Mouse (Mus musculus): ENCODE results near the gene Disc1. TPM values are rescaled to one million over a fixed set of nuclear protein-coding genes. Genes with fewer than 3 reads are reported as not detected.

The Disc1 gene
- total and polyA plus RNA-seq, 3 experiments = not detected

GRCm38 (mm10) chr8:125292933-125293591 lies 239.1 kb downstream of the Disc1 start:
- Histone ChIP-seq H3K9me3 (replicated peaks; ENCODE audit: low read length) (no peaks in the 10 kb centered on the region), H3K27me3 (replicated peaks) (no peaks in the 10 kb centered on the region), H3K4me3 (replicated peaks in 1 of 3; ENCODE audit: low read depth in 2 of 3, low read length in 2 of 3, poor library complexity in 1 of 3) (no peak overlapping the region), H3K9ac (ENCODE audit: insufficient read depth, low read depth) (no peak overlapping the region), H3K27ac (ENCODE audit: insufficient read depth, low read depth) (no peak overlapping the region), H3K4me2 (ENCODE audit: insufficient read depth, low read depth, poor library complexity, severe bottlenecking) (no peak overlapping the region), H3K79me2 (replicated peaks; ENCODE audit: control insufficient read depth, extremely low read depth, insufficient read depth, poor library complexity, severe bottlenecking) (no peaks in the 10 kb centered on the region), H3K4me1 (ENCODE audit: control insufficient read depth in 1 of 2, insufficient read depth in 2 of 2) (peaks cover 0 to 6% of the 10 kb centered on the region in 2 experiments; a peak in 1 of 4 replicates), H3K36me3 (replicated peaks in 1 of 2; ENCODE audit: control insufficient read depth in 1 of 2, insufficient read depth in 1 of 2, low read length in 1 of 2) (no peaks in the 10 kb centered on the region)
- TF ChIP-seq MYC (IDR thresholded peaks at IDR 0.05; ENCODE audit: low read depth, low read length) (no peak), TBP (conservative IDR thresholded peaks at IDR 0.05; ENCODE audit: low read depth, low read length) (no peak)
- dilution Hi-C loops (cut with MboI; ENCODE audit: extremely low pct_ligation_motif_present, extremely low pct_unique_long_range_greater_than_20kb, low sequenced_read_pairs) = no loop called here
- in situ Hi-C loops (cut with MboI; ENCODE audit: low pct_ligation_motif_present, low pct_unique_long_range_greater_than_20kb, low sequenced_read_pairs) = no loop called here
- DNase-seq (ENCODE audit: extremely low read depth) = no peak

GRCm38 (mm10) chr8:125299248-125299647 lies 245.3 kb downstream of the Disc1 start:
- Histone ChIP-seq H3K27me3 (replicated peaks) (no peaks in the 10 kb centered on the region), H3K9me3 (replicated peaks; ENCODE audit: low read length) (no peaks in the 10 kb centered on the region), H3K9ac (ENCODE audit: insufficient read depth, low read depth) (no peak overlapping the region), H3K79me2 (replicated peaks; ENCODE audit: control insufficient read depth, extremely low read depth, insufficient read depth, poor library complexity, severe bottlenecking) (no peaks in the 10 kb centered on the region), H3K4me2 (ENCODE audit: insufficient read depth, low read depth, poor library complexity, severe bottlenecking) (no peak overlapping the region), H3K4me3 (replicated peaks in 1 of 3; ENCODE audit: low read depth in 2 of 3, low read length in 2 of 3, poor library complexity in 1 of 3) (no peak overlapping the region), H3K4me1 (ENCODE audit: control insufficient read depth in 1 of 2, insufficient read depth in 2 of 2) (no peaks in the 10 kb centered on the region), H3K36me3 (replicated peaks in 1 of 2; ENCODE audit: control insufficient read depth in 1 of 2, insufficient read depth in 1 of 2, low read length in 1 of 2) (no peaks in the 10 kb centered on the region), H3K27ac (ENCODE audit: insufficient read depth, low read depth) (no peak overlapping the region)
- dilution Hi-C loops (cut with MboI; ENCODE audit: extremely low pct_ligation_motif_present, extremely low pct_unique_long_range_greater_than_20kb, low sequenced_read_pairs) (no loop called here), in situ Hi-C loops (cut with MboI; ENCODE audit: low pct_ligation_motif_present, low pct_unique_long_range_greater_than_20kb, low sequenced_read_pairs) (no loop called here)
- no peak for TF ChIP-seq IRF4 (IDR thresholded peaks at IDR 0.05; ENCODE audit: low read depth, low read length)
- TF ChIP-seq MEF2A (IDR thresholded peaks at IDR 0.05; ENCODE audit: borderline replicate concordance, low read depth, low read length) = no peak
- TF ChIP-seq PAX5 (IDR thresholded peaks at IDR 0.05; ENCODE audit: low read length) = no peak
- no peak for TF ChIP-seq SMC3 (IDR thresholded peaks at IDR 0.05; ENCODE audit: low read depth, low read length)
- TF ChIP-seq USF2 (conservative IDR thresholded peaks at IDR 0.05; ENCODE audit: low read depth, low read length) = no peak
- no peak for TF ChIP-seq CHD1 (IDR thresholded peaks at IDR 0.05; ENCODE audit: low read depth, low read length)
- no peak for TF ChIP-seq HCFC1 (IDR thresholded peaks at IDR 0.05; ENCODE audit: low read depth, low read length)
- TF ChIP-seq CTCF (conservative IDR thresholded peaks at IDR 0.05 in 1 of 2, IDR thresholded peaks at IDR 0.05 in 1 of 2; ENCODE audit: low read depth in 2 of 2, low read length in 2 of 2) = no peak
- TF ChIP-seq RAD21 (IDR thresholded peaks at IDR 0.05; ENCODE audit: low read depth, low read length) = no peak
- no peak for TF ChIP-seq ETS1 (conservative IDR thresholded peaks at IDR 0.05; ENCODE audit: low read depth, low read length)
- no peak for TF ChIP-seq SIN3A (IDR thresholded peaks at IDR 0.05; ENCODE audit: low read length)
- TF ChIP-seq E2F4 (IDR thresholded peaks at IDR 0.05; ENCODE audit: insufficient replicate concordance, low read depth, low read length) = no peak
- no peak for TF ChIP-seq BHLHE40 (IDR thresholded peaks at IDR 0.05; ENCODE audit: low read depth, low read length)
- no peak for TF ChIP-seq KAT2A (IDR thresholded peaks at IDR 0.05; ENCODE audit: insufficient replicate concordance, low read length)
- TF ChIP-seq POLR2A (IDR thresholded peaks at IDR 0.05; ENCODE audit: low read depth, low read length) = no peak
- TF ChIP-seq MAX (IDR thresholded peaks at IDR 0.05; ENCODE audit: low read length) = no peak
- TF ChIP-seq MYC (IDR thresholded peaks at IDR 0.05; ENCODE audit: low read depth, low read length) = no peak
- DNase-seq (ENCODE audit: extremely low read depth) = no peak
